Mouse (Mus musculus) Patski (cell line): ENCODE measurements around the gene Sun1. TPM values are rescaled to one million over a fixed set of nuclear protein-coding genes. Genes with fewer than 3 reads are reported as not detected.

Source experiments
- ATAC-seq: fragments of 100-300 bp; one replicate; pipeline ENCODE4 v1.8.0; 2021
- CTCF ChIA-PET: fragments of 350-600 bp; sonication (Branson Sonifier 250); formaldehyde crosslinking; loops from one replicate; lab custom pipeline; 2022; ENCODE audit warnings: inconsistent platforms; lab: Charles Lee
- POLR2A ChIA-PET: fragments of 350-600 bp; sonication (Branson Sonifier 250); formaldehyde crosslinking; loops from one replicate; lab custom pipeline; 2022; ENCODE audit warnings: antibody characterized with exemption, inconsistent platforms; lab: Charles Lee
- DNase-seq: peaks from one replicate; pipeline ENCODE4 v3.0.0-alpha.2; 2011; ENCODE audit warnings: low read depth, low spot score
- H3K27me3 ChIP-seq: fragments of 371-371 bp; one replicate; pipeline ENCODE4 v1.5.1; 2021
- CTCF ChIP-seq: fragments of 100-300 bp; IDR thresholded peaks from one replicate; pipeline ENCODE4 v1.5.1; 2021
- in situ Hi-C: fragments of 300-500 bp; cut with MboI; formaldehyde crosslinking; loops from 3 replicates; pipeline ENCODE4 v1.11.1; 2018; ENCODE audit warnings: low pct_unique_long_range_greater_than_20kb, mixed read lengths
- polyA plus RNA-seq: library from polyadenylated mRNA; unstranded; gene quantifications from one replicate; pipeline ENCODE4 v1.2.3, GENCODE M21; 2021

Gene Sun1
- polyA plus RNA-seq, 1 experiment from 2014 or later = 107 TPM

DNA sequence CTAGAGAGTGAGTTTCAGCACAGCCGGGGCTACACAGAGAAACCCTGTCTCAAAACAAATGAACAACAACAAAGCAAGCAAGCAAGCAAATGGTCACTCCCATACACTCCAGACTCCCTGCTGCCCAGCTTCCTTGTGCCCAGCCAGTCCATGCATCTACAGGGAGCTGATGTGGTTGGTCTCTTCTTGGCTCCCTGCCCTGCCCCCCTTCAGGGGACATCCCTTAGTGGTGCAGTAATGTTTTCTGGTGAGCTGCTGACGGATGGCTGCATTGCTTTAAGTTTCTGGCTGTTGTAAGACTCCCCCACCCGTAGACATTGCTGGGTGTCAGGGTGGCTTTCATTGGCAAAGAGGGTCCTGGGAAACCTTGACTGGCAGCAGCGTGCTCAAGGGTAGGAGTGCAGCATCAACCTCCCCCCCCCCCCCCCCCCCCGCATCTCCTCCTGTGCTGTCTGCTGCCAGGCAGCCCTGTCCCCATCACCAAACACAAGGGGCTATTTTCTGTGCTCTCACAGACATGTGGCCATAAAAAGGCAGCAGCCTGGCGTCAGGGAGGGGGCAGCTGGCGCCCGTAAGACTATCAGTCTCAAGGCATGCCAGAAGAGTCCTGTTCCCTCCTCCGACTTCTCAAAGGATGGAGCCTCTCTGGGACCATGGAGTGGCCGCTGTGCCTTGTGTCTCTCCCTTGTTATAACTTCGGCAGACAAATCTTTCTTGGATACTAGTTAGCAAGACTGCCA lies 81.1 kb downstream of the Sun1 start:
- no peaks in the 10 kb centered on the region for H3K27me3 ChIP-seq
- POLR2A ChIA-PET = interaction anchor here (0.7 to 1.3 kb wide), 3 partner anchors 9 to 43 kb away, joined by 3 to 4 read pairs (median 3); partner anchors contain the start of gene Get4
- ATAC-seq (peak; percentile 32), DNase-seq (no peak)
- in situ Hi-C loops = loop anchor here (5.0 kb wide), 1 partner anchor 46 kb away; the partner anchor contains the start of gene Adap1
- CTCF ChIA-PET = interaction anchor here (0.6 to 4.2 kb wide), 18 partner anchors 9 to 435 kb away, joined by 3 to 39 read pairs (median 4); partner anchors contain the start of genes Adap1, Cox19 and Cyp2w1
- TF ChIP-seq CTCF = no peak

DNA sequence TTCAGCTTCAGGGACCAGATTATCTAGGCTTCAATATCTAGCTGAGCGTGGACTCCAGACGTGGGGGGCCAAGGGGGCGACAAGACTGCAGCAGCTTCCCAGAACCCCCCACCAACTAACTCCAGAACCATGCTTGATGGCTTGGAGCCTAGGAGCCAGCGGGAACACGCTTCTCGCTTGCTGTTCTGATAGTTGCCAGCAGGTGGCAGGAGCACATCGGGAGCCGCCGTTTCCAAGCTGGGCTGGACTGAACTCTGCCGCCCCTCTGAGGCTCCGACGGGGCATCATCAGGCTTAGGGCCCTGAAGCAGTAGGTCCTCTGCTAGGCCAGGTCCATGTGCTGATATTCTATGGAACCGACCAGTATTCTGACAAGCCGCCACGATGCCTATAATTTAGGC lies 81.8 kb downstream of the Sun1 start:
- DNase-seq (no peak), ATAC-seq (peak; percentile 41)
- CTCF ChIA-PET = interaction anchor here (0.6 to 4.2 kb wide), 19 partner anchors 9 to 436 kb away, joined by 3 to 39 read pairs (median 4); partner anchors contain the start of genes Adap1, Cox19 and Cyp2w1
- in situ Hi-C loops = loop anchor here (5.0 kb wide), 1 partner anchor 45 kb away; the partner anchor contains the start of gene Adap1
- no peaks in the 10 kb centered on the region for H3K27me3 ChIP-seq
- POLR2A ChIA-PET = interaction anchor here (0.7 to 1.3 kb wide), 4 partner anchors 10 to 43 kb away, joined by 3 to 4 read pairs (median 3); partner anchors contain the start of genes Adap1 and Get4
- no peak for TF ChIP-seq CTCF

DNA sequence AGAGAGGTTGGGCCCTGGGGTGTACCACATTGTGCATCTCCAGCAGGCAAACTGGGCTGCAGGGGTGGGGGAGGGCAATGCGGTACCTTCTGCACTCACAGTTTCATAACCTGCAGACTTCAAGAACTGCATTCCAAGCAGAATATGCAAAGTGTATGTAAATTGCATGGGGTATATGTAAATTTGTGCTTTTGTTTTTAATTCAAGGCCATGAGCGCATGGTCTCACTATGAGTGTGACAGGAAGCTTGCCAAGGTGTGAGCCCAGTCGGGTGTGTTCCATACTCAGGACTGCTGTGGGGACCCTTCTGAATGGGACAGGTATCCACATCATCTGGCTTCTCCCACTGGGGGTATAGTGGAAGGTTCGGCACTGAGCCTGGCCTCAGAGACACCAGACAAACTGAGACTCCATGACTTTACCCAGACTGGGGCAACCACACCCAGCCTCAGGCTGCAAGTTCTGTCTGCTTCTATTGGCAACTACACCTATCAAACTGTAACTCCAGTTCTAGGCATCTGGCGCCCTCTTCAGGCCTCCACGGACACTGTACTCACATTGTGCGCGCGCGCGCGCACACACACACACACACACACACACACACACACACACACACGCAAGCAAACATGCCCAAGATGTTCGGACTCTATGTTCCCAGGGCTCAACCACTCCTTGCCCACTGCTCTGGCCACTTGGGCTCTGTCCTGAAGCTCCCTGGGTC lies 83.2 kb downstream of the Sun1 start:
- in situ Hi-C loops = loop anchor here (5.0 kb wide), 1 partner anchor 44 kb away; the partner anchor contains the start of gene Adap1
- POLR2A ChIA-PET = no interaction called here
- ATAC-seq (no peak), DNase-seq (no peak)
- no peak for TF ChIP-seq CTCF
- H3K27me3 ChIP-seq = no peaks in the 10 kb centered on the region
- CTCF ChIA-PET = interaction anchor here (2.7 to 4.2 kb wide), 2 partner anchors 42 to 70 kb away, joined by 17 to 39 read pairs; partner anchors contain the start of genes Adap1 and Cyp2w1

DNA sequence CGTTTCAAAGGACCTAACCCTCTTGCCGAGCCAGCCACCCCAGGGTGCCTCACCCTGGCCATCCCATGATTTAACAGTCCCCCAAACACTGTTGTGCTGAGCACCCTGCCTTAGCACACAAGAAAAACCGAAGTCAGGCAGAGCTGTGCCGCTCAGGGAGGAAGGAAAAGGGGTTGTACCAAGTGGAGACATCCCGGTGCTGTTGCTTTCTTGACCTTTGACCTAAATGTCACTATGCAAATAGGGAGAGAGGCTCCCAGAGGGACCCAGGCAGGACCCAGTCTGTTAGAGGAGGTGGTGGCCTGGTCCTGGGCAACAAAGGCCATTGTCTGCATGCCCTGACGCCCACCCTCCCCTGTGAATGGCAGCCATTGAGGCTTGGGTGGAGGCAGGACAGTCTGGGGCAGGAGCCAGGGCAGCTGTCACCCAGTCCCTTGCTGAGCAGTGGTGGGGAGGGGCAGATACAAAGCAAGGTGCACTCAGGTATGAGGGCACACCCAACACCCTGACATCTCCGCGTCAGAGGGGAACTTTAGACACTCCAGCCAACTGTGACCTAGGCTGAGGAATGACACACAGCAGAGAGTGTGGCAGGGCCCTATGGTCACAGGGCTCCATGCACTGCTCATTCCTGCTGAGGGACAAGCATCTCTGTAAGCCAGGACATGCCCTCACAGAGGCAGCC lies 85.1 kb downstream of the Sun1 start:
- no peak for TF ChIP-seq CTCF
- ATAC-seq = no peak
- CTCF ChIA-PET = interaction anchor here (1.2 kb wide), 1 partner anchor 40 kb away, joined by 3 read pairs; the partner anchor contains the start of gene Adap1
- no peak for DNase-seq
- no peaks in the 10 kb centered on the region for H3K27me3 ChIP-seq
- POLR2A ChIA-PET = interaction anchor here (0.6 kb wide), 1 partner anchor 174 kb away, joined by 5 read pairs; no protein-coding TSS in a partner anchor
- in situ Hi-C loops = no loop called here

DNA sequence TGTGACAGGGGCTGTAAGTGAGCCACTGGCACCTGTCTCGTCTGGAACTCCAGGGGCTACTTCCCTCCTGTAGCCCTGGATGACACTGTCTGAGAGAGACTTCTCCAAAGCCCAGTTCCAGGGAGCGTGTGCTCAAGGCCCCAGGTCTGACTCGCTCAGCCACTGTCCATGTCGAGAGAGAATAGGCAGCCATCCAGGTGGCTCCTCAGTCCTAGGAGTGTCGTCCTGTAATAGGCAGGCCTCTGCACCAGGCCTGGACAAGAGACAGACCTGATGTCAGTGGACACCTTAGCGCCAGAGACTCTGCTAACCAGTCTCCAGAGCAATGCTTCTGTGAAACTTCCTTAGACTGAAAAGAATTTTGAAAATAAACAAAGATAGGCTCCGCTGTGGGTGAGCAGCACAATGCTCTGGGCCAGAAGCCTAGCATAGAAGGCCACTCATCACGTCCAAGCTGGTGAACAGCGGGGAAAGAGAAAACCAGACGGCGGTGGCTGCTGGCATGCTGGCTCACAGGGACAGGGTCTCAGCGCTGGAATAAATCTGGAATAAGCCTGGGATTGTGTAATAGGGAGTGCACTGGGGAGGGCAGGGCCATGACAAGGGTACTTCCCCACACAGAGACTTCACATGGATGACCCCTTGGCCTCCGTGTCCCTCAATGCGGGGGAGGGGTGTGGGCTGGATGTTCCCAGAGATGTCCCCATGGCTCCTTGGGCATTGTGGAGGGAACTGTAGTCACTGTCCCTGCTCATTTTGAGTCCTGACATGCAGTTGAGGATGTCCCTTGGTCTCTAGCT lies 85.9 kb downstream of the Sun1 start:
- H3K27me3 ChIP-seq = no peaks in the 10 kb centered on the region
- DNase-seq (no peak), ATAC-seq (no peak)
- TF ChIP-seq CTCF = no peak
- ChIA-PET POLR2A (no interaction called here), CTCF (interaction anchor here (0.7 to 1.3 kb wide), 2 partner anchors 9 to 14 kb away, joined by 3 read pairs; no protein-coding TSS in a partner anchor)
- in situ Hi-C loops = no loop called here

DNA sequence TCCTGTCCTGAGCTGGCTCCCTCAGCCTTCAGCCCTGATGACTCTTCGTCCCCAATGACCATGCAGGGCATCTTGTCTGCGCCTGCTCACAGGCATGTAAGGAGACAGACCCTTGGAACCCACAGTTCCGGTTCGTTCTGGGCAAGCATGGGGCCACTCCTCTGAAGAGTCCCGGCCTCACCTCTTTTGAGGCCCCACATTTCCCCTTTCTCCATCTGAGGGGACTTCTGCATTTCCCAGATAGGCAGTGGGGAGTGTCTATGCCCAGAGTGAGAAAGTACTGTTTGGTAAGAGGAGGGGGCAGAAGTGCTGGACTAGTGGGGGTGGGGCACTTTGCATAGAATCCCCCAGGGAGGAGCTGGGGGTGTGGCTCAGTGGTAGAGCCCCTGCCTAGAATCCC lies 86.7 kb downstream of the Sun1 start:
- in situ Hi-C loops = no loop called here
- ChIA-PET CTCF (interaction anchor here (0.7 to 1.3 kb wide), 2 partner anchors 8 to 14 kb away, joined by 3 read pairs; no protein-coding TSS in a partner anchor), POLR2A (no interaction called here)
- DNase-seq (no peak), ATAC-seq (no peak)
- no peak for TF ChIP-seq CTCF
- no peaks in the 10 kb centered on the region for H3K27me3 ChIP-seq

DNA sequence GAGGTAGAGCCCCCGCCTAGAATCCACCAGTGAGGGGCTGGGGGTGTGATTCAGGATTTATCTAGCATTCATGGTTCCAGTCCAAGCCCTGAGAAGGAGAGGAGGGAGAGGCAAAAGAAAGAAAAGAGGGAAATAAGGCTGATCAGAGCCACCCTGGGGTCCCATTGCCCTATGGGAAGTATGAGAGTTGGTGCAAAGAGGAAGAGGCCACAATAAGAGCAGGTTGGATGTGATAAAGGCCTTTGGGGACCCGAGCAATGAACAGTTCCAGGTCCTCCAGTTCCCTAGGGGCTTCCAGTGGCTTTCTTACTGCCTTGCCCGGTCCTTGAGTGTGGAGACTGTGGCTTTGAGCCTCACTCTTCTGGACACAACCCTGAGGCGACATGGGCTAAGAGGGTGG lies 87.3 kb downstream of the Sun1 start:
- TF ChIP-seq CTCF = no peak
- CTCF ChIA-PET = no interaction called here
- POLR2A ChIA-PET = interaction anchor here (0.7 kb wide), 1 partner anchor 14 kb away, joined by 3 read pairs; no protein-coding TSS in a partner anchor
- DNase-seq (no peak), ATAC-seq (no peak)
- H3K27me3 ChIP-seq = no peaks in the 10 kb centered on the region
- in situ Hi-C loops = no loop called here

DNA sequence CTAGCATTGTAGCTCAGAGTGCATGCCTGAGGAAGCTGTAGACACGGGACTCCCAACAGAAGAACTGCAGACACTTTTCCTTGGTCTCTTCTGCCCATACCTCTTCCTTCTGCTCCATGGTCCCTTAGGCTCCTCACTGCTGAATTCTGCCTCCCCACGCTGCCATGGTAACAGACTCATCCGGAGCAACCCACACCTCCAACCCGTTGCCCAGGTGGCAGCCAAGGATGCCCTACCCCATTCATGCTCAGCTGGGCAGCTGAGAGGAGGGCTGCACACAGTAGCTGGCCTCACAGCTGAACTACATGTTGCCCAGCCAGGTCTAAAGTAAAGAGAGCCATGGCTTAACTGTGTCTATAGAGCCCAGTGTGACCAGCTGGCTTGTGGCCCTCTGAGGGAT lies 88.2 kb downstream of the Sun1 start:
- no peak for TF ChIP-seq CTCF
- H3K27me3 ChIP-seq = no peaks in the 10 kb centered on the region
- in situ Hi-C loops = no loop called here
- CTCF ChIA-PET = no interaction called here
- ATAC-seq (no peak), DNase-seq (no peak)
- POLR2A ChIA-PET = no interaction called here
